Mouse (Mus musculus): Measurements from ENCODE around the gene Adipoq.

DNA sequence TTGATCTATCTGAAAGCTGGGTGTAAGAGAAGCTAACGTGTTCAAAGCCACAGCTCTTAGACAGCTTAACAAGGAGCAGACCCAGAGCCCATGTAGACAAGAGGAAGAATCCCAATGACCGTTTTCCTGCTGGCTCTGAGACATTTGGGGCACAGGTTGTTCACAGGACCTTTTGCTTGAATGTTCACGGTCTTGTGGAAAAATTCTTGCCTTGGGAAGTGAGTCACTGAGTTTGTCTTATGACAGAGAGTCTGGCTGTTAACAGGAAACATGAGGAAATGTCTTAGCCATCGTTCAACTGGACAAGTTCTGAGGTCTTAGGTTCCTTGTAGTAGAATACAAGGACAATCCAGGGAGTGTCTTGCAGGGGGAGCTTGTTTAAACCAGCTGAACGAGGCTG, 20.7 kb downstream of the Adipoq start:
- TF ChIP-seq CTCF (IDR thresholded peaks at IDR 0.05; ENCODE audit: low read depth), result no peak
- TF ChIP-seq EP300 (IDR thresholded peaks at IDR 0.05; ENCODE audit: low read depth), result no peak

All from liver, embryonic 14.5 days (tissue).